Mouse (Mus musculus) pancreas, adult 10 weeks (tissue): Measurements from ENCODE around the gene Hmgn2. TPM values are rescaled to one million over a fixed set of nuclear protein-coding genes. Genes with fewer than 3 reads are reported as not detected.

Experiments used
- polyA plus RNA-seq: library from polyadenylated mRNA; stranded (reverse); fragments of 350-450 nt; fragmentation: Illumina TruSeq; extraction: RNeasy Lipid Tissue Mini Kit (QIAGEN cat#74804); gene quantifications from one replicate; pipeline ENCODE4 v1.2.3, GENCODE M21; 2015; ENCODE audit warnings: low read depth, low replicate concordance; ENCODE audit not compliant: insufficient read depth

The Hmgn2 gene
- polyA plus RNA-seq: 33.0 TPM

GRCm38 (mm10) chr4:133968150-133968921, at the start of gene Hmgn2:
Hmgn2 (minus strand) TSS chr4:133968650.

GRCm38 (mm10) chr4:134000466-134001438, 32.3 kb upstream of the Hmgn2 start, which contains the start of gene Dhdds:
Dhdds (minus strand) TSS chr4:134000918.

Other genes with a start within 250 kb of the Hmgn2 start
- 9.8 TPM for gene Arid1a, start 211.9 kb downstream of the Hmgn2 start, polyA plus RNA-seq
- gene Rps6ka1, start 80.9 kb downstream of the Hmgn2 start, polyA plus RNA-seq: 4.2 TPM
- gene Dhdds, start 32.3 kb upstream of the Hmgn2 start, polyA plus RNA-seq: 8.8 TPM
- not detected for gene Lin28a, start 50.2 kb upstream of the Hmgn2 start, polyA plus RNA-seq
- gene Zfp683, start 85.2 kb upstream of the Hmgn2 start, polyA plus RNA-seq: not detected
- not detected for gene Crybg2, start 92.2 kb upstream of the Hmgn2 start, polyA plus RNA-seq
- gene Cd52, start 126.4 kb upstream of the Hmgn2 start, polyA plus RNA-seq: 12.5 TPM
- 2.3 TPM for gene Ubxn11, start 133.9 kb upstream of the Hmgn2 start, polyA plus RNA-seq
- 68.4 TPM for gene Sh3bgrl3, start 160.1 kb upstream of the Hmgn2 start, polyA plus RNA-seq
- 12.7 TPM for gene Cep85, start 218.5 kb upstream of the Hmgn2 start, polyA plus RNA-seq
- not detected for gene Gm7534, start 234.4 kb upstream of the Hmgn2 start, polyA plus RNA-seq